Mouse (Mus musculus): Measurements from ENCODE around the gene Ipmk.

The Ipmk gene

DNA sequence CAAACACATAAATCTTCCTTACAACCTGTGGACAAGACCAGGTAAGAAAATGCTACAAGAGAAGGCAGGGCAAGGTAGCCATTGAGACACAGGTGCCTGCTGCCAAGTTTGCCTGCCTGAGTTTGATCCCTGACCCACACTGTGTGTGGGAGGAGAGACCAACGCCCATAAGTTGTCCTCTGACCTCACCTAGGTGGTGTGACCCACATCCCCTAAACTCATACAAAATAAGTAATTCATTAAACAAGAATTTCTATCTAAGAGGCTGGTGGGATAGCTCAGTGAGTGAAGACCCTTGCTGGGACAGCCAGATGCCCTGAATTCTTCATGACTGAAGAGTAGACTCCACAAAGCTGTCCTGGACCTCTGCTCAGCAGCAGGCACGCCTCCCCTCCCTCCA, 7.4 kb upstream of the Ipmk start:
- no peak for DNase-seq (ENCODE audit: low spot score)

DNA sequence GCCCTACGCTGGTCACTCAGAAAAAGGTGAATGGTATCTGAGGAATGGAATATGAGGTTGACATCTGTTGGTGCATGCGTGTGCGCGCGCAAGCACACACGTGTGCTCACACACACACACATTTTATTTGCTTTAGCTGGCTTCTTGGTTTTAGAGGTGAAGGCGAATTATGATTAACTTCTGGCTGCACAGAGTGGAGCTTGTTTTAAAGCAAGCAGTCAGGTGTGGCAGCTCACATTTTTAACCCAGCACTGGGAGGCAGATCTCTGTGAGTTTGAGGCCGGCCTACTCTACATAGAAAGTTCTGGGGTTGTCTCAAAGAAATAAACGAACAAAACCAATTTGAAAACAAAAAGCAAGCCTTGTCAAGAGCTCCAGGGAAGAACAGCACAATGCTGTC, 6.3 kb upstream of the Ipmk start:
- DNase-seq (ENCODE audit: low spot score), result no peak

DNA sequence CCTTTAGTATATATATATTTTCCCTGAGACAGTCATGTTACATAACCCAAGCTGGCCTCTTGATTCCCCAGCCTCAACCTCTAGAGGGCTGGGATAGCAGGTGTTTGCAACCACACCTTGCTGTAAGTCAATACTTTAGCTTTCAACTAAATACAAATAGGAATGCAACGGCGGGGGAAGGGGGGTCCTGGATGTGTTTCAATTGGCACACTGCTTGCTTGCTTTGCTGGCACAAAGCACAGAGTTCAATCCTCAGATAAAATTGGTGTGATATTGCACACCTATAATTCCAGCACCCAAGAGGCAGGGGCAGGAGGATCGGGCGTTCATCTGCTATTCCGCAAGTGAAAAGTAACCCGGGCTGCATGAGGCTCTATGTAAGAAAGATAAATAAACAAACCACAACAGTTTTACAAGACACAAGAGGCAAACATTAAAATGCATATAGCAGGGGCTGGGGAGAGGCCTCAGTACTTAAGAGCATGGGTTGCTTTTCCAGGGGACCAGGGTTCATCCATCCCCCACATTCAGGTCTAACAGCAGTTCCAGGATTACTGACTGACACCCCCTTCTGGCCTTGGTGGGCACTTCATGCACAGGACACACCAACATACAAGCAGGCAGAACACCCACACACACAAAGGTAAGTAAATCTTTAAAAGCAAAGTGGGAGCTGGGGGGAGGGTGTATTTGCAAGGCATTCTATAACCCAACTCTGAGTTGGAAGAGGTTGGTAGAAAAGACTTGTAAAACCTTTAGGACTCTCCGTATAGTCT, 5.3 kb upstream of the Ipmk start:
- DNase-seq (ENCODE audit: low spot score), result no peak

DNA sequence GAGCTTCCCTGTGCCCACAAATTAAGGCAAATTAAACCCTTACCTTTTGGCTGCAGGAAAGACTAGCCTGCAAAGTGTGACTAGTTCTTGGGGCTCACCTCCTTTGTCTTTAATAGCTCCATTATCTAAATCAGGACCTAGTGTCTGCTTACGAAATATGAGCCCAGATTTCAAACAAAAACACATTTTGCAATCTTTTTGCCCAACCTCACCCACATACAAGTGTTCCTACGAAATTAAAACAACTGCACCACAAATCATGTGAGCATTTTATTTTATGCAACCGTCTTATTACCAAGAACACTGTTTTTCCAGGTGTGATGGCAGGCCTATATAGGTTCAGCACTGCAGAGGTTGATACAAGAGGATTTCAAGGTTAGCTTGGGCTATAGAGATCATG, 4.4 kb upstream of the Ipmk start:
- DNase-seq (ENCODE audit: low spot score), result no peak

DNA sequence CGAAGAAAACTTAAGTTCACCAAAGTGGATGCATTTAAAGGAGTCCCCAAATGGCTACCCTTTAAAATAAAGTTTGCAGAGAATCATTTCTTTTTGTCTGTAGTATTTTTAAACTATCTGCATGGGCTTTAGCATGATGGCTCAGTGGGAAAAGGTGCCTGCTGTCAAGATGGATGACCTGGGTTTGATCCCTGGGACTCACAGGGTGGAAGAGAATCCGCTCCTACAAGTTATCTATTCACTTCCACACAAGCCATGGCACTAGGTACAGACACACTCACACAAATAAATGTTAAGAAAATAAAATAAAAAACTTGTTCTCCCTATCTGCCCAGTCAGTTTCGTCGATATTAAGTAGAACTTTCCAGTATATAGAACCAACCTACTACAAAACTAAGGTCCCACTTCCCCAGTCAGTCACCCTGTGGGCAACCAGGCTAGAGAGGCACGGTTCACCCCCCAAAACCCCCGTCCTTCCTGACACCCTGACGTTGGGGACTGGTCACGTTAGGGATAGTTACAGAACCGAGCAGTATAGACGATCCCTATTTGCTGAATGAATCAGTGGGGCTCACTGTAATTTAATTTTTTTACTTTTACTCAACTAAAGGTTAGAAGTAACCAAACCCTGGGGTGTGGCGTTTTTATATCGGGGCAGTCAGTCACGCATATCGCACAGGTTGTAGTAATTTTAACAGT, 3.8 kb upstream of the Ipmk start:
- no peak for DNase-seq (ENCODE audit: low spot score)

DNA sequence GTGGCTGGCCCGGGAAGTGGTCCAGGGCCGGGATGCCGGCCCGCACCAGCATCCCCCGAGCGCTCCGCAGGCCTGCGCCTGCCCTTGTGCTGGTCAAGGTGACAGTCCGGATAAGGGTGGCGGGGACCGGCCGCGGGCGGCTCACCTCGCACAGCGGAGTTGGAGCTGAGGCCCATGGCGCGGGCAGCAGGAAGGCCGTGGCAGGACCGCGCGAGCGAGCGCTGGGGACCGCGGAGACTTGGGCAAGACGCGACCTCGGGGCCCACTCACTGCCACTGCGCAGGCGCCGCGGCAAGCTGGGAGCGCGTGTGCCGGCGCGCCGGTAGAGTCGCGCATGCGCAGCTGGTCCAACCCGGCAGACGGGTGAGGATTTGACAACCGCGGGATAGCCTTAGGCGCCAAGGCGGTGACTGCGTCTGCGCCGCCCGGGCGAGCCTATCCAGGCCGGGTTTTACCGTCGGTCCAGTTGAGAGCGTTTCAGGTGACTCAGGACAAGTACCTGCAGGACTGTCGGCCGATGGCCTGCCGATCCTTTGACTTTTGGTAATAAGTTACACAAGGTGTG, 2.9 kb upstream of the Ipmk start, which contains the start of gene Cisd1:
Cisd1 (minus strand) TSS at position 376 of the 565 bp plus-strand sequence.
- DNase-seq (ENCODE audit: low spot score), result peak; percentile 95

DNA sequence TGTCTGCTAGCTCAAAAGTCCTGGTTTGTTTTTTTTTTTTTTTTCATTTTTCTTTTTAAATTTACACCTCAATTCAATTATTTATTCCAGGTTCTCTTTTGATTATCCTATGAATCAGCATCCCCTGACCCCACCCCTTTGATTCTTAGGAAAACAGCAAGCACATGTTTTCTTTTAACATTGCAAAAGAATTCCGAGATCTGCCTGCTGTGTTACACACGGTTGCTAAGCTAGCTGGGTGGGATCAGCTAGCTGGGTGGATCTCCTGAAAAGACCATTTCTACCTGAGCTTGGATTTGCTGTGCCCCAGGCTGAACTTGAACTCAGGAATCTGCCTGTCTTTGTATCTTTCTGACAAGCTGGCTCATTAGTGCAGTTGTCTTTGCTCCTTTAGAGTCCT, 1.5 kb upstream of the Ipmk start:
- no peak for DNase-seq (ENCODE audit: low spot score)

DNA sequence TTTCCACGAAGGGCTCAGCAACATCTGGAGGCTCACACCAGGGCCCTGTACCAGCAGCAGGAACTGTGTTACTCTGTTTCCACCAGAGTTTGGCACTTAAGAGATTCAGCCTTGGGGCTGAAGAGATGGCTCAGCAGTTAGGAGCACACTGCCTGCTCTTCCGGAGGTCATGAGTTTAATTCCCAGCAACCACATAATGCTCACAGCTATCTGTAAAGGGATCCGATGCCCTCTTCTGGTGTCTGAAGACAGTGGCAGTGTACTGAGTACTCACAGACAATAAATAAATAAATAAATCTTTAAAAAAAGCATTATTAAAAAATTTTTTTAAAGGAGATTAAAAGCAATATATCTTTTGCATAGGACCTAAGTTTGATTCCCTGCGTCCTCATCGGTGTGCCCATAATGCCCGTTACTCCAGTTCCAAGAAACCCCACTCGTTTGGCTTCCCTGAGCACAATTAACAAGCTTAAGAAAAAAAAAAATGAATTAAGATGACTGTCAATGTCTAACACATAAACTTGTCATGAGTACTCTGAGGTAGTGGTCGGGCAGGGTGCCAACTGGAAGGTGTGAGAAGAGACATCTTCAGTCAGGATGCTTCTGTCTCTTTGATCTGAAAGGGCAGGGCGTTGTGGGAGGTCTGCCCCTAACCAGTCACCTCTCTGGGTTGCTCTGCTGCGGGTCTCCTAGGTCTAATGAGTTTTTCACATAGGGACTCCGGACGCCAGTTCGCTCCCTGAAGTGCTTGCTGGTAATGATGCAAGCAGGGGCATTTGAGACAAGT, 648 bp upstream of the Ipmk start:
- no peak for DNase-seq (ENCODE audit: low spot score)

DNA sequence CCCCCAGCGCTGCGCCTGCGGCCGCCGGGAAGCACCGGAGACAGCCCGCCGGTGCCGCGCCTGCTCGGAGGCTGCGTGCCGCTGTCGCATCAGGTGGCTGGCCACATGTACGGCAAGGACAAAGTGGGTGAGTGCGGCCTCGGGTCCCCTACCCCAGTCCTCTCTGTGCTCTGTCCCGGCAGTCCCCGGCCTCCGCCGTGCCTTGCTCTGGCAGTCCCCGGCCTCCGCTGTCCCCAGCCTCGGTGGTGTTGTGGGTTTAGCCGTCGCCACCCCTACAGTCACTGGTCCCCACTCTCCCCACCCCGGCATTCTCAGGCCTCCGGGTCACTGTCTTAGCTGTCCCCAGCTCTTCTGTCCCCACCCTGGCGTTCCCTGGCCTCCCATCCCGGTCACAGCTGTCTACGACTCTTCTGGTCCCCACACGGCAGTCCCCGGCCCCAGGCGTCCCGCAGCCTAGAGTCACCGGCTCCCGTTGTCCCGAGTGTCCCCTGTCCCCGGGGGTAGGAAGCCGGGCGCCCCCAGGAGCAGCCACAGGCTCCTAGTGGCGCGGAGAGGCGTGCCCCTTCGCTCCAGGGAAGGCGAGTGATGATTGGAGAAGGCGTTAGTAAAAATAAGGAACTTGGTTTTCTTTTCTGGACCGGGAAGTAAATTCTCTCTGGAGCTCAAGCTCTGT, 537 bp downstream of the Ipmk start:
- DNase-seq (ENCODE audit: low spot score), result peak; percentile 42

DNA sequence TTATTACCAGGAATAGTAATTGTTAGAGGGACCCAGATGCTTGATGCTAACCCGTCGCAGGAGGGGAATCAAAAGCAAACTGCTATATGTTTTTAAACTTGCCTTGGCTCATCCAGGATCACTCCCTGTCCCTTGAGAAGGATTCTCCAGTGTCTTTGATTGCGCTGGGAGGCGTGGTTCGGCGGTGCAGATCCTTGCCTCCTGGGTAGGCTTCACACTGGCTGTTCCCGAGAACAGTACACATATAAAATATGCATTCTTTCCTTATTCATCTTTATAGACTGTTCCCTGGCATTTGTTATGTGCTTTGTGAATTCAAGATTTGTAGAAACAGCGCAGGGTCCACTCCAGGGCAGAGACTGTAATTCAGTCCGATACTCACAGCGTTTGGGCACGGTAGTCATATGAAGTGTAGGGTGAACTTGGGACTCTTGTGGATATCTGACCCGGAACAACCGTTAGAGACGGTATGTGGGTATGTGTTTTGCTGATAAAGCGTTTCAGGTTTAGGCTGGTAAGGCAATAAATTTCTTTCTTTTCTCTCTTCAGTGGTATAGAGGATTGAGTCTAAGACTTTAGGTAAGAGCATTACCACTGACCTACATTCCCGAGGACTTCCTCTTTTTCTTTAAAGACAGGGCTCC, 1.2 kb downstream of the Ipmk start:
- DNase-seq (ENCODE audit: low spot score), result peak; percentile 21

DNA sequence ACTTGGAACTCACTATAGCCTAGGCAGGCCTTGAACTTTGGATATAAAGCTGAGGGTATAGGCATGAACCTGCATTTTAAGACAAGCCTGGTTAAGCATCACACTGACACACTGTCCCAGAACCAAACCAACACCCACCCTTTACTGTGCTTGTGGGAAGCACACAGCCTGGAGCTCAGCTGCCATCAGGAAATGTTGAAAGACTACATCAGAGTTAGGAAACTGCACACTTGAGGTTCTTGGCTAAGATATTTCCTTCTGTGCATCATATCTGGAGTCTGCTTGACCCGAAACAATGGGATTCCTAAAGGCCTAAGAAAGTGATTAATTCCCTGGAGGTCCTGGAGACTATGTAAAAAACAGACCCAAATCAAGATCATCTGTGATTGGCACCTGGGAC, 1.7 kb downstream of the Ipmk start:
- no peak for DNase-seq (ENCODE audit: low spot score)

DNA sequence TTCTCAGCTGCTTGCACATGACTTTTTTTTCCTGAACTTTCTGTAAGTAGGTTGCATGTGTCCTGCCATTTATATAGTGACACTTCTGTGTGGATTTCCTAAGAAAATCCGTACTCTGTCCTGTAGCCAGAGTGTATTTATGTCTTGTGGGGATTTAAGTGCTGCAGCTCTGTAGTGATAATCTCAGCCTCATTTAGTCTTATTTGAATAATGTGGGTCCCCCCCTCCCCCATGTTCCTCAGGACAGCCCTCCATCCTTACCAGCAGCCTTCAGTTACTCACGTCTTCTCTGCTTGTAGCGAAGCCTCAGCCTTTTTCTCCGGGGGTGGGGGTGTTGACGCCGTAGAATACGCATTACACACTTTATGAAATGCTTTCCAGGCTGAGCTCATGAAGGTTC, 3.7 kb downstream of the Ipmk start:
- no peak for DNase-seq (ENCODE audit: low spot score)

DNA sequence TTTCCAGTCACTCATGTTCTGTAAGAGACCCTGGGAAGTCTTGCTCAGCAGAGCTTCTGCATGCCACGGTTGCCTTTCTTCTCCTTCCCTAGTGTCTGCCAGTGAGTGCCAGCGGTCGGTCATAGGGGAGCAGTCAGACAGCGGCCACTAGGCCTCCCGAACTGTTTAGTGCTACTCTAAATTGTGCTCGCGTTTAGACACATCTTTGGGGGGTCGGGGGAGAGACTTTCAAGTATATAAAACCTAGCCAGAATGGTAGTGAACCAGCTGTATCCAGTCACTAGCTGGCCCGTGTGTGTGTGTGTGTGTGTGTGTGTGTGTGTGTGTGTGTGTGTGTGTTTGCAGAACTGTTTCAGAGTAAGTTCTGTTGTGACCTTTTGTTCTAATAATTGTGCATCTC, 6.3 kb downstream of the Ipmk start:
- DNase-seq (ENCODE audit: low spot score), result no peak

DNA sequence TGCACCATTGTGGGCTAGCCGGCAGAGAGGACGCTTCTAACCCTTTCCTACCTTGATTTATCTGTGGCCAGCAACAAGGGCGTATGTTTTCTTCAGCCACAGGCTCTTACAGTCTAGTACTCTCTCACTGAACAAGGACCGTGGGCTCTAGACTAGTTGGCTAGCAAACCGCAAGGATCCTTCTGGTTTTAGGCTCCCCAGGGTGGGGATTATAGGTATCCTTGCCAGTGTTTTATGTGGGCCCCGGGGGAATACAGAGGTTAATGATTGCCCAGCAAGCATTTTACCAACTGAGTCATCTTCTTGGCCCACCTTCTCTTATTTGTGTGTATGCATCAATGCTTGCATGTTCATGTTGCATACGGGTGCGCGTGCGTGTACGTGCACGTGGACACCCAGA, 7.4 kb downstream of the Ipmk start:
- no peak for DNase-seq (ENCODE audit: low spot score)

DNA sequence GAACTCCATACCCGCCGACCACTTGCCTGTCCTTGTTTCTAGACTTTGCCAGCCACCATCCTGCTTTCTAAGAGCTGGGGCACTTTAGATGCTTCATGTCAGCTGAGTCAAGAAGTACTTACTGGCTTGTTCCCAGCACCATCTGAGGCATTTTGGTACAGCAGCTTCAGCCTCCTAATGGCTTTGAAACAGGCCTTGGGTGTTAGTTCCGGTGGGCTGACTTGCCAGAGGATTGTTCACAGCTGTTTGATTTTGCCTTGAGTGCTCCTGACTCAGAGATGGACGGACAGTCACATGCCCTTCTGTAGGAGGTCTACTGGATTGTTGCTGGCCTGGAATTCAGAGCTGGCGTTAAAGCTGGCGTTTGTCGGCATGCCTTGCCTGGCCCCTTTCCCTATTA, 13.5 kb downstream of the Ipmk start:
- no peak for DNase-seq (ENCODE audit: low spot score)

DNA sequence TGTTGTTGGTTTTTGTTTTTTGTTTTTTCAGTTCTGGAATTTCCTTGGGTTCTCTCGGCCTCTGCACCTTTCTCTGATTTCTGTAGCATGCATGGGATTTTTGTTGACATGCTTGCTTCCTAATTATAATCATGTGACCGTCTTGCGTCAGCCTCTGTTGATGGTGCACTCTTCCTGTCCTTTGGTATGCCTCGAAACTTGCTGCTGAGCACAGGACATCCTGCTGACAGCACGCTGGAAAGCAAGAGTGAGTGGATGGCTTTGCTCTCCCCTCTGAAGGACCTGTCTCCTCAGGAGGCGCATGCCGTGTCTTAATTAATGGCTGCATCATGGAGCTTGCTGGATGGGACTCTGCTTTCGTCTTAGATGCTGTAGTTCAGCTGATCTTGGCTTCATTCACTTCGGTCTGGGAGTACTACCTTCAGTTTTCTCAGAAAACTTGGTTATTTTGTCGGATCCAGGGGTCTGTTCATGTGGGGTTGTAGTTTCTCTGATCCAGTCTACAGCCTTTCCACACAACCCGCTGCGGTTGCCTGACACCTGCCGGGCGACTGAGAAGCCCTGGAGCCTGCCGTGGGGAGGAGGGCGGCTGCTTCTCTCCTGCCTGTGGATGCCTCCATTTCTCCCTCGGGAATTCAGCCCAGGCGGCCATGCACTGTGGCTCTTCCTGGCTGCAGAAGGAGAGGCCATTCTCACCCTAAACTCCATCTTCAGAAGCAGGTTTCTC, 14.4 kb downstream of the Ipmk start:
- no peak for DNase-seq (ENCODE audit: low spot score)

DNA sequence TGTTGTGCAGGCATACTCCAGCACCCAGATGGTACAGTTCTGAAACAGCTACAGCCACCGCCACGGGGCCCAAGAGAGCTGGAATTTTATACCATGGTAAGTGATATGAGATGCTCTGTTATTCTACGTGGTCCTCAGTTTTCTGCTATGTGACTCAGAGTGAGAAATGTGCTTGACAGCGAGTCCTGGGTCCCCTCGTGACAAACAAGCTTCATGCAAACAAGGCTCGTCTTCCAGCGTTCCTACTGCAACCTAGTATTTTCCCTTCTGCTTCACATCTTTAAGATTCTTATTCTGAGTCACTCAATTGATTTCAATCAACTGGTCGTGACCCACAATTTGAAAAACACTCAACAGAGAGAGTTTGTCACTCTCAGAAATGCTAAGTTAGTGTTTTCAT, 15.9 kb downstream of the Ipmk start:
- DNase-seq (ENCODE audit: low spot score), result no peak

DNA sequence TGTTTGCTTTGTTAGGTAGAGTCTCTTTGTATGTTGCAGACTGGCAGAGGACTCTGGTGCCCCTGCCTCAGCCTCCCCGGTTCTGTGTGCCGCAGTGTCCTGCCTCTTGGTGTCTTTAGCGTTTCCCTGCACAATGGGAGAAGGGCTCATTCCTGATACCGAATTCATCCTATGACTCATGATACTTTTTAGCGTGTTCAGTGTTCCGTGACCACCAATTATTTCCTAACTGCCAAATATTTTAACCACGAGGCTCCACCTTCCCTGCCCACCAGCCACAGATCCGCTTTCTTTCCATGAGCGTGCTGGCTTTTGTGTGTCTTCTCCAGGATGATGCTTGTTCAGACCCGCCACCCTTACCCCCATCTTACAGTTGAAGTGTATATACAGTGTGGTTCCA, 16.3 kb downstream of the Ipmk start:
- DNase-seq (ENCODE audit: low spot score), result no peak

DNA sequence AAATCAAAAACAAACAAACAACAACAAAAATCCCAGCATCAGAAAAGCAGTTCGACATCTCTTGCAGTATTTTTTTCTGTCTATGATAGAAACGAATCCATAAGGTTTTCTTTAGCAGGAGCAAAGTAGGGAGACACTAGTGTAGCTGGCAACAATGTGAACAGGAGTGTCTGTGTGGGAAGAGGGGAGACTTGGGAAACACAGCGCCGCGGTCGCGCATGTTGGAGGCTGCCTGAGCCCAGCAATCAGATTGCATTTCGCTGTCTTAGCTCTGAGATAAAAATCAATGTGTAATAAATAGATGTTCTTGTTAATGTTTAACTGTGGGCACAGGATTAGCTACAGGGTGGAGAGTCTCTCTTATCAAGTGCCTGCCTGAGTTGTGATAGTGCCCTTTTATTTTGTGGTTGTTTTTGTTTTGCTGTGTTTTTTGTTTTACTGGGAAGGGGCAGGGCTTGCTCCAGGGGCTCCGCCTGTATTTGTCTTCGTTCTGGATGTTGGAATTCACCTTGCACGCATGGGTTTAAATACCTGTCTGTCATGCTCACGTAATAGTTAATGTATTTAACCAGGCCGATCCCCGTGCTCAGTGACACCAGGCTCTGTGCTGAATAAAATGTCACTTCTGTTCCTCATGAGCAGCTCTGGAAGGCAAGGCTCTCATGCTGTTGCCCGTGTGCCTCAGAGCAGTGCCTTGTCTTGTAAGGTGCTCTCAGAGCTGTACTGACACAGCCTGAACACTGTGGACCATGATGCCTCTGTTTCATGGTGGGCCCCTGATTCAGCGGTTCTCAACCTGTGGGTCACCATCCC, 20.8 kb downstream of the Ipmk start:
- DNase-seq (ENCODE audit: low spot score), result no peak

DNA sequence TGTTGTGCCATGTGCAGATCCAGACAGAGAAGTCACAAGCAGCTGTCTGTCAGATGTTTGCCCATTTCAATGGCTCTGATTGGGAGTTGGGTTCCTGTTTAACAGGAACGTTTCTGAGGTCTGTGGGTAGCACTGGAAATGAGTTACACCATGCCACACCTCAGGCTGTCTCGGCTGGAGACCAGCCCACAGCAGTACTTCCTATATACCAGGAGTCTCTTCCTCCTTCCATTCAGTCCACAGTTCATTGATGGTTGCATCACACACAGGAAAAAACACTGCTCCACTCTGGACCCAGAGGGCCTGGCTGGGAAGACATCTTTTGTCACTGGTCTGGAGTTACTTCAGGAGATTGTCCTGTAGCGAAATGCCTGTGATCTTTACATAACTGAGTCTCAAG, 21.9 kb downstream of the Ipmk start:
- no peak for DNase-seq (ENCODE audit: low spot score)

Measured in urinary bladder, postnatal 14 days (tissue).